Mouse (Mus musculus): ENCODE measurements around the gene Kif1b. TPM values are rescaled to one million over a fixed set of nuclear protein-coding genes. Genes with fewer than 3 reads are reported as not detected.

Gene Kif1b
- polyA plus RNA-seq, 1 experiment from 2014 or later, result 123 TPM

DNA sequence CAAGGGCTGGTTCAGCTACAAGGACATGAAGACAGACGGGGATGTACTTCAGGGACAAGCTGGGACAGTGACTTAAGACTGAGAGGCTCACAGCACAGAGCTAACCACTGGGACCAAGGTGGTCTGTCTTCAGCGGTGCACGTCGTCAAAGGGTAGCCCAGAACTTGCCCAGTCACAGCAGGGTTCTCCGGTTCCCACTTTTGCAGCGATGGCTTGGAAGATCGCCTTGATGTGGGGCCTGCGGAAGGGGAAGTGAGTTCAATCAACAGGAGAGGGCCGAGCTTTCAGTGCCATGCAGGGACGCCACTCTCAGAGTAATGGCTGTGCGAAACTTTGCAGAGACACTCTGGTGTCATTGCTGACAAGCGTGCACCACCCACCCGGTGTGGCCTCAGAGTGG is 147.6 kb downstream of the Kif1b start:
- Histone ChIP-seq H3K27me3 (no peaks in the 10 kb centered on the region), H3K36me3 (peaks cover 68% of the 10 kb centered on the region), H3K9ac (no peak overlapping the region), H3K4me2 (no peak overlapping the region), H3K4me1 (replicated peaks) (peaks cover under 1% of the 10 kb centered on the region; the same call in 1 of the 2 replicates), H3K27ac (replicated peaks) (no peak overlapping the region), H3K9me3 (no peaks in the 10 kb centered on the region), H3K4me3 (no peak overlapping the region)
- ATAC-seq (ENCODE audit: low FRiP score, low read depth), result no peak
- 87% methylated on average over 13 of the region's 13 CpGs for WGBS

DNA sequence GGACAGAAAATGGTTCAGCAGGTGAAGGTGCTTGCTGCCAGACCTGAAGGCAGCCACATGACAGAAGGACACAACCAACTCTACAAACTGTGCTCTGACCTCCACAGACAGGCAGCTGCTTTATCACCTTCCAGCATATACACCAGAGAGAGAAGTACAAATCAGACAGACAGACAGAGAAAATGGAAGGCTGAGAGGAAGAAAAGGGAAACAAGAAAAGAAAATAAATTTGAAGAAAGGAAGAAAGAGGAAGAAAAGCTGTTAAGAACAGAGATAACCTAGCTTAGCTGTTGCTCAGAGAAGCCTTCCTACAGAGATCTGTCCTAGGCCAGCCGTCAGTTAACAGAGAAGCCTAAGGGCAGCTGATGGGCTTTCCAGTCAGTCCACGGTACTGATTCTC is 148.3 kb downstream of the Kif1b start:
- Histone ChIP-seq H3K4me3 (no peak overlapping the region), H3K4me2 (no peak overlapping the region), H3K9me3 (no peaks in the 10 kb centered on the region), H3K27ac (replicated peaks) (no peak overlapping the region), H3K27me3 (no peaks in the 10 kb centered on the region), H3K36me3 (peaks cover 69% of the 10 kb centered on the region), H3K9ac (no peak overlapping the region), H3K4me1 (replicated peaks) (no peaks in the 10 kb centered on the region)
- 82% methylated on average over 2 of the region's 2 CpGs for WGBS
- no peak for ATAC-seq (ENCODE audit: low FRiP score, low read depth)

DNA sequence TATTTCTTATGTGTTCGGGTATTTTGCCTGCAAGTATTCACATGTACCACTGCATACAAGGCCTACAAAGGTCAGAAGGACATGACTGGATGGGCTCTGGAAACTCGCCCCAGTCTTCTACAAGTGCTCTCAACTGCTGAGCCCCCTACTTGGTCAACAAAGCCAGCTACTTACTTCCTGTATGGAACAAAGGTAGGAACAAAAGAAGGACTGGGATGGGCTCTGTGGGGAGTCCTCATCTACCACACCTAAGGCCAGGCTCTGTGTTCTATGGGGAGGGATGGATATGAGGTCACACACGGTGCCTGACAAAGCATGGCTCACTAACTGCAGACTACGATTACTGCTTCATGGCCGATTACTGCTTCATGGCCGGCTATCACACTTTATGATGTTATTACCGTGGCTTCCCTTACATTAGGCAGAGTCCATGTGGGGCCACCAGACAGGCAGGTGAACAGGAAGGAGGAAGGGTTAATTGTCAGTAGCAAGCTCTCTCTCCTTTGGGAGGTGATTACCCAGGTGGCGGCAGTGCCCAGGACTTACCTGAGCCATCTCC is 150.0 kb downstream of the Kif1b start:
- no peak overlapping the region for H3K27ac ChIP-seq (replicated peaks)
- 91% methylated on average over 8 of the region's 8 CpGs for WGBS
- no peak overlapping the region for H3K4me2 ChIP-seq
- H3K4me3 ChIP-seq, result no peak overlapping the region
- H3K4me1 ChIP-seq (replicated peaks), result no peaks in the 10 kb centered on the region
- H3K9ac ChIP-seq, result no peak overlapping the region
- peaks cover 82% of the 10 kb centered on the region for H3K36me3 ChIP-seq
- H3K9me3 ChIP-seq, result no peaks in the 10 kb centered on the region
- ATAC-seq (ENCODE audit: low FRiP score, low read depth), result no peak
- H3K27me3 ChIP-seq, result no peaks in the 10 kb centered on the region

DNA sequence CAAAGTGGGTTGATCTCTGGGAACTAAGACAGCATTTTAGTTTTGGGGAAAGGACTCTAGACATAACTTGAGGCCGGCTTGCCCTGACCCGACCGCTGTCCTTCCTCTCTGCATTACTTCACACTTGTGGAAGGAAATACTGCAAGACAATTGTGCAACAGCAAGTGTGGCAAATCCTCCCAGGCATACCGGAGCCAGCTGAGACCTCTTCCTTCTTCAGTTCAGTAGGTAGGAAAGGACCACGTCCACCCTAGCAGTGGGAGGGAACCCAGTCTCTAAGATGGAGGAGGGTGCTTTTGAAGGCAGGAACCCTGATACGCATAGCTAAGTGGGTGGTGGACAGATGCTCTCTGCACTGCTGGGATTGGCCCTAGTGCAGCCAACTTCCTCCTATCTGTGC is 151.8 kb downstream of the Kif1b start:
- Histone ChIP-seq H3K9me3 (no peaks in the 10 kb centered on the region), H3K4me3 (no peak overlapping the region), H3K4me1 (replicated peaks) (no peaks in the 10 kb centered on the region), H3K9ac (no peak overlapping the region), H3K27ac (replicated peaks) (no peak overlapping the region), H3K27me3 (no peaks in the 10 kb centered on the region), H3K4me2 (no peak overlapping the region), H3K36me3 (peaks cover 89% of the 10 kb centered on the region)
- no peak for ATAC-seq (ENCODE audit: low FRiP score, low read depth)
- WGBS, result 97% methylated on average over 6 of the region's 6 CpGs

DNA sequence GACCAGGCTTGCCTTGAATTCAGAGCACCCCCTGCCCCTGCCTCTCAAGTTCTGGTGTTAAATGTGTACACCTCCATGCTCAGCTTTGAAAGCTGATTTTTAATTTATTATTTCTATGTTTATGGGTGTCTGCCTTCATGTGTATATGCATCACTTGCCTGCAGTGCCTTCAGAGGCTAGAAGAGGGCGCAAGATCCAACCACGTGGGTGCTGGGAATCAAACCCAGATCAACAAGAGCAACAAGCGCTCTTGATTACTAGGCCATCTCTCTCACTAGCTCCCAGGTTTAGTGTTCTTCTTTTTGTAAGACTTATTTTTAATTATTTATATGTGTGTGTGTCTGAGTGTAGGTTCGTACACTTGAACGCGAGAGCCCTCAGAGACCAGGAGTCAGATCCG is 152.6 kb downstream of the Kif1b start:
- ATAC-seq (ENCODE audit: low FRiP score, low read depth), result no peak
- Histone ChIP-seq H3K4me3 (no peak overlapping the region), H3K4me2 (no peak overlapping the region), H3K4me1 (replicated peaks) (no peaks in the 10 kb centered on the region), H3K9me3 (no peaks in the 10 kb centered on the region), H3K9ac (no peak overlapping the region), H3K27me3 (no peaks in the 10 kb centered on the region), H3K27ac (replicated peaks) (no peak overlapping the region), H3K36me3 (peaks cover 93% of the 10 kb centered on the region)
- WGBS, result 97% methylated on average over 7 of the region's 7 CpGs

DNA sequence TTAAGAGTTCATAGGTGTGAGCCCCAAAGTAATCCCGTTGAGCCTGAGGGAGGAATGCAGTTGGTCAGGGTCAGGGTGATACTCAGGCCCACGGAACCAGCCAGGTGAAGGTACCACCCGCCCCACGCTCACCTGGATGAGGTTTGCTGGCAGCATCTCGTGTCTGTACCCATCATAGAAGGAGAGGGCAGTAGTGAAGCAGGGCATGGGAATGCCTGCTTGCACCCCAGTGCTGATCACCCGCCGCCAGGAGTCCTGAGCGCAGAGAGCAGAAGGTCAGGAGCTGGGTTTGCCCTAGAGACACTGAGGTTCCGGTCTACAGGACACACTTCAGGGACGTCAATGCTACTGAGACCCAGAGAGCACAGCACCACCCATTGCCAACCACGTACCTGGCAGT is 156.8 kb downstream of the Kif1b start:
- ATAC-seq (ENCODE audit: low FRiP score, low read depth), result no peak
- no peak overlapping the region for H3K27ac ChIP-seq (replicated peaks)
- peaks cover 56% of the 10 kb centered on the region for H3K36me3 ChIP-seq
- H3K9ac ChIP-seq, result no peak overlapping the region
- no peaks in the 10 kb centered on the region for H3K4me1 ChIP-seq (replicated peaks)
- no peak overlapping the region for H3K4me2 ChIP-seq
- no peak overlapping the region for H3K4me3 ChIP-seq
- H3K27me3 ChIP-seq, result no peaks in the 10 kb centered on the region
- WGBS, result 93% methylated on average over 11 of the region's 11 CpGs
- H3K9me3 ChIP-seq, result no peaks in the 10 kb centered on the region

DNA sequence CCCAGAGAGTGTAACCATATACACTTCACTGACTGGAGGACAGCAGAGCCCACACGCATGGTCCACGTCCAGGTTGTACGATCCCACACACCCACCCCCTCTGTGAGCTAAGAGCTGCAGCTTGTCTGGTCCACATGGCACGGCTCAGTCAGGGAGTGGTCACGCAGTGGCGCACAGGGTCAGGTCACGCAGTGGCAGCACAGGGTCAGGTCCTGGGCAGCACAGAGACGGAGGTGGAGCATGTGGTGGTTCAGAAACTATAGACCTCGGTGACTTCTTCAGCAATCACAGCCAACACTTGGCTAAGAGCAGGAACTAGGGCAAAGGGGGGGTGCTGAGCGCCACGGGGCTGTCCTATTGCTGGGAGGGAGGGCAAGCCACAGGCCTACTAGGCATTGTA is 157.2 kb downstream of the Kif1b start:
- no peak for ATAC-seq (ENCODE audit: low FRiP score, low read depth)

DNA sequence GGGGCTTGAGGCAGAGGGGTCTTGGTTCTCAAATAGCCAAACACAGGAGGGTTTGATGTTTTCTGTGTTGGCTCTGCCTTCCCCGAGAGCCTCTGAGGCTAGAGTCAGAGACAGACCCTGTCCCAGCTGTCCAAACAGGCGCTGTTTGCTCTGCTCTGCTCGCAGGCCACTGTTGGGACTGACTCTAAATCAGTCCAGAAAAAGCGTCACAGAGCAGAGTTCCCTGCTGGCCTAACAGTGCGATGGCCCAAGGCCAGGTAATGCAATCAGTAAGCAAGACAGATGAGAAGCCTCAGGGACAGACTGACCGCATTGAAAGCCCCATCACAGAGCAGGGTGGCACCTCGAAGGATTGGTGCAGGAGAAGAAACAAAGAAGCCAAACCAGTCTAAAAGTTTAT is 157.9 kb downstream of the Kif1b start:
- Histone ChIP-seq H3K36me3 (peaks cover 44% of the 10 kb centered on the region), H3K27me3 (no peaks in the 10 kb centered on the region), H3K4me2 (no peak overlapping the region), H3K27ac (replicated peaks) (no peak overlapping the region), H3K9me3 (no peaks in the 10 kb centered on the region), H3K4me1 (replicated peaks) (no peaks in the 10 kb centered on the region), H3K4me3 (no peak overlapping the region), H3K9ac (no peak overlapping the region)
- ATAC-seq (ENCODE audit: low FRiP score, low read depth), result no peak
- WGBS, result 83% methylated on average over 7 of the region's 7 CpGs

More for the DNA sequence above, 157.2 kb downstream of the Kif1b start:
- H3K4me1 ChIP-seq (replicated peaks), result no peaks in the 10 kb centered on the region
- H3K4me3 ChIP-seq, result no peak overlapping the region
- 82% methylated on average over 11 of the region's 11 CpGs for WGBS
- H3K27me3 ChIP-seq, result no peaks in the 10 kb centered on the region
- H3K9ac ChIP-seq, result no peak overlapping the region
- peaks cover 51% of the 10 kb centered on the region for H3K36me3 ChIP-seq
- no peaks in the 10 kb centered on the region for H3K9me3 ChIP-seq
- H3K27ac ChIP-seq (replicated peaks), result no peak overlapping the region
- H3K4me2 ChIP-seq, result no peak overlapping the region

DNA sequence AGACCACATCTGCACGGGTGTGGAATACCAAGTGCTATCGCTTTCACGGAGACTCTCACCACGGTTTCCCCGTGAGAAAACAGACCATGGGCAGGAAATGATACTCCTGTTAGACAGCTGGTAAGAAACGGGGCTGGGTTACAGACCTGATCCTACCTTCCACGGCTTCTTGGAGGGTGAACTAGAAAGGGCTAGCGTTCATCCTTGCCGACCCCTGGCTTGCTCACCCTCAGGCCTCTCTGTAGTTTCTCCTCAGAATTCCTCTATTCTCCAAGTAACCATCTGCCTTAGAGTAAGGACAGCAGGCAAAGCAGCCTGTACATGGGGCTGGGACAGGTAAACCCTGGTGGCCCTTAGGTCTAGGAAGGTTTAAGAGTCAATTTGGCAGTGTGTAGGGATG is 158.3 kb downstream of the Kif1b start:
- no peak overlapping the region for H3K9ac ChIP-seq
- H3K27ac ChIP-seq (replicated peaks), result no peak overlapping the region
- no peaks in the 10 kb centered on the region for H3K27me3 ChIP-seq
- H3K4me2 ChIP-seq, result no peak overlapping the region
- H3K4me3 ChIP-seq, result no peak overlapping the region
- WGBS, result 90% methylated on average over 9 of the region's 9 CpGs
- H3K9me3 ChIP-seq, result no peaks in the 10 kb centered on the region
- no peak for ATAC-seq (ENCODE audit: low FRiP score, low read depth)
- peaks cover 40% of the 10 kb centered on the region for H3K36me3 ChIP-seq
- no peaks in the 10 kb centered on the region for H3K4me1 ChIP-seq (replicated peaks)

DNA sequence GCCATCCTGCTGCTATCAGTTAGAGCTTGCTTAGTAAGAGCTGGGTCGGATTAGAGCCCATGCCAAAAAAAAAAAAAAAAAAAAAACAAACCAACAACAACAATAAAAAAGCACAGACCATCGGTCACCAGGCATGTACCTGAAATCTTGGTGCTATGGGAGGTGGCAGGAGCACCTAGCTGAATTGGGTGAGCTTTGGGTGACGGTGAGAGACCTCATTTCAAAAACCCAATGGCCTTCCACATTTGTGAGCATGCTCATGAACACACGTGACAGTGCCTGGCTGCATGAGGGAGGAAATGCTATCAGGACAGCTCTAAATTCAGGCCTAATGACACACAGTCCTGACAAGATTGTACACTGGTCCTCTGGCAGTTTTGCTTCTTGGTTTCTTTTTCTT is 159.4 kb downstream of the Kif1b start:
- Histone ChIP-seq H3K9ac (no peak overlapping the region), H3K27me3 (no peaks in the 10 kb centered on the region), H3K9me3 (no peaks in the 10 kb centered on the region), H3K36me3 (peaks cover 29% of the 10 kb centered on the region), H3K4me1 (replicated peaks) (no peaks in the 10 kb centered on the region), H3K27ac (replicated peaks) (no peak overlapping the region), H3K4me2 (no peak overlapping the region), H3K4me3 (no peak overlapping the region)
- no peak for ATAC-seq (ENCODE audit: low FRiP score, low read depth)
- WGBS, result 84% methylated on average over 4 of the region's 4 CpGs

DNA sequence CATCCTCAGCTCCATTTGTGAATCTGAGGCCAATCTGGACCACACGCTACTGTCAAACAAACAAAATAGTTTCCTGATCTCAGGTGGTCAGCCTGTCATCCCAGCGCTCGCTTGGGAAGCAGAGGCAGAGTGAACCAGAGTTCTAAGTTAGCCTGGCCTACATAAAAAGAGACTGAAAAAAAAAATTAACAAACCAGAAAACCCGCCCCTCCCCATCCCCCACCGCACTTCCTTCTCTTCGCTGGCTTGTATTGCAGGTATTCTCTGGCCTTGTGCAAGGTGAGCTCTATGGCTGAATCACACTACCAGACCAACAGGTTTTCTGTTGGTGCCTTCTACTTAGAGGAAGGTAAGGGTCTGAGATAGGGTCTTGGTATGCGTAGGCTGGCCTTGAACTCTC is 160.0 kb downstream of the Kif1b start:
- Histone ChIP-seq H3K36me3 (peaks cover 24% of the 10 kb centered on the region), H3K4me2 (no peak overlapping the region), H3K4me1 (replicated peaks) (no peaks in the 10 kb centered on the region), H3K4me3 (no peak overlapping the region), H3K27ac (replicated peaks) (no peak overlapping the region), H3K9me3 (no peaks in the 10 kb centered on the region), H3K27me3 (no peaks in the 10 kb centered on the region), H3K9ac (no peak overlapping the region)
- no peak for ATAC-seq (ENCODE audit: low FRiP score, low read depth)
- 89% methylated on average over 7 of the region's 7 CpGs for WGBS

DNA sequence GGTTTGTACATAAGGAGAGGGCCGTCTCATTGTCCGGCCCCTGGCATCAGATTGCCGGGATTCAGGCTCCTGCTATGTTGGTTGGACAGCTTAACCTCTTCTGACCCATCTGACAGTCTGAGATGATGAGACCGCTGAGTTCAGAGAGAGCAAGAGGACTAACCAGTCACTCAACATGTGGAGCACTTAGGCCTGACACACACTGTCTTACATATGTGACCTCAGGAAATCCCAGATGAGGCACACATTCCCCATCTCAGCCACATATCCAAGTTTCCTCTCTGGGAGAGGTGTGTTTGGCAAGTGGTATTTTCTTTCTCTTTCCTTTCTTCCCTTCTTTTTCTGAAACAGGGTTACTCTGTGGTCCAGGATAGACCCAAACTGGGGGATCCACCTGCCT is 162.3 kb downstream of the Kif1b start:
- 85% methylated on average over 4 of the region's 4 CpGs for WGBS
- Histone ChIP-seq H3K9me3 (no peaks in the 10 kb centered on the region), H3K4me3 (no peak overlapping the region), H3K4me2 (no peak overlapping the region), H3K4me1 (replicated peaks) (no peaks in the 10 kb centered on the region), H3K27me3 (no peaks in the 10 kb centered on the region), H3K36me3 (peaks cover 3% of the 10 kb centered on the region; the same call in 1 of the 2 replicates), H3K27ac (replicated peaks) (no peak overlapping the region), H3K9ac (no peak overlapping the region)
- ATAC-seq (ENCODE audit: low FRiP score, low read depth), result no peak

DNA sequence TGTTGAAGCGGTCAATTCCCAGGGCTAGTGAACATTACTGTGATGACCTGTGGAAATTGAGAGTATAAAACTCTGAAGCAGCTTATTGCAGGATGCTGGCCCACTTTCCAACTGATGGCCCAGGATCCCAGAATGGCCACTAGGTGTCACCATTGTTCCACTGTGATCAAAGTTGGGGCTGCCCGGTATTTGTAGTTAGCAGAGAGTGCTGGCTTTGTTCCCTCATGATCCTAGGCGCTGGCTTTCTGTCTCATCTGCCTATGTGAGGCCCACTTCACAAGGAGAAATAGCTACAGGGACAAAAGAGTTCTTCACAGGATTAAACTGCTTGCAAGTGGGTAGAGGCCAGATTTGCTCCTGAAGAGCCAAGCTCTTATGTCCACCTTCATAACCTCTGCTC is 163.0 kb downstream of the Kif1b start:
- peak overlapping the region; percentile 51; the same call in 1 of the 2 replicates for H3K27ac ChIP-seq (replicated peaks)

More for the DNA sequence above, 163.0 kb downstream of the Kif1b start:
- Histone ChIP-seq H3K27me3 (no peaks in the 10 kb centered on the region), H3K36me3 (no peaks in the 10 kb centered on the region), H3K4me3 (no peak overlapping the region), H3K9ac (no peak overlapping the region), H3K4me2 (no peak overlapping the region), H3K4me1 (replicated peaks) (no peaks in the 10 kb centered on the region), H3K9me3 (no peaks in the 10 kb centered on the region)
- ATAC-seq (ENCODE audit: low FRiP score, low read depth), result peak; percentile 88
- WGBS, result 4% methylated on average over 3 of the region's 3 CpGs
